Mouse (Mus musculus) layer of hippocampus, postnatal 25 days (tissue): ENCODE measurements at regions not wholly inside any gene's neighbourhood (a gene's known extent, or its start where the extent isn't known, plus 50 kb on each side); places are given as distances from the start of the nearest gene placed in this dataset.

Source experiments
- DNase-seq, 2 experiments: peaks; one replicate each; pipeline ENCODE4 v3.0.0; 2022; ENCODE audit warnings: mixed read lengths in 2 of 2, low spot score in 1 of 2; ENCODE audit errors: extremely low spot score in 1 of 2

DNA sequence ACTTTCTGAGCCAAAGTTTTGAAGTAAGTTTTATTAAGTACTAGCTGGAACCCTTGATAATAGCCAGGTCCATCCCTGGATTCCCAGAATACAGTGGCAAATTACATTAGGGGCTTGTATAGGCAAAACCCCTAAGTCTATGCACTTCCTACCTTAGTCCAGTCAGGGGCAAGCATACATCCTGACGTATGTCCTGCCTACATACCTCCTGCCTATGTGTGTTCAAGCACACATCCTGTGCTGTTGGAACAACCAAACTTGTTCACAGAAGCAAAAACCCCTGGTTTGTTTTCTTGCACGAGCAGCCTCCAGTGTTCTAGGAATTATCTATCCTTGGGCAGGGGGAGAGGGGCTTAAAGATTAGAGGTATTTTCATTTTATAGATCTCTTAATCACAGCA lies 66.4 kb upstream of the Bmp2k start:
- DNase-seq = no peak

DNA sequence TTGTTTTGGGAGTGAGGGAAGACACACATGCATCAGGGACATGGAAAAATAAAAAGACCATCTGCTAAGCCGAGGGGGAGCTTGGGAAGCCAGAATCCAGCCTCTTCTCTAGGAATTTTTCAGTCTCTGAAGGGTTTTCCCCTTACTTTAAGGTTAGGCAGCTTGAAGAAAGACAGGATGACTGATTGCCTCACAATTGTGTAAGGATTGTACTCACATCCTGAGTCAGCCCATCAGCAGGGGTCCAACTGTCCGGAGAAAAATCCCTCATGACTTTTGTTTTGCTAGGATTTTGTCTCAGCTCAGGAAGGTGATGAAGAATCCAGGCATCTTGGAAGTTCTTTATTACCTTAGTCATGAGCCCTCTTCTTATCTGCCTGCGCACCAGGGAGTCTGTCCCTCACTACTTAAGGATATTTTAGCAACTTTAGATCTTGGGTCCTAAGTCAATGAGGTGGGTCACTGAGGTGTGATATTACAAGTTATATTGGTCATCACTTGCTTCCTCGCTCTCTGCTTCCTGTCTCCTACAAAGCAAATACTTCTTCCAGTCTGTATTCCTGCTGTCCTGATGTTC lies 65.8 kb upstream of the Bmp2k start:
- no peak for DNase-seq

- no peak for DNase-seq
Observed at GRCm38 (mm10) chr5:96936239-96936638, 61.2 kb upstream of the Bmp2k start.

- no peak for DNase-seq
Observed at GRCm38 (mm10) chr5:96938718-96939117, 58.8 kb upstream of the Bmp2k start.

DNA sequence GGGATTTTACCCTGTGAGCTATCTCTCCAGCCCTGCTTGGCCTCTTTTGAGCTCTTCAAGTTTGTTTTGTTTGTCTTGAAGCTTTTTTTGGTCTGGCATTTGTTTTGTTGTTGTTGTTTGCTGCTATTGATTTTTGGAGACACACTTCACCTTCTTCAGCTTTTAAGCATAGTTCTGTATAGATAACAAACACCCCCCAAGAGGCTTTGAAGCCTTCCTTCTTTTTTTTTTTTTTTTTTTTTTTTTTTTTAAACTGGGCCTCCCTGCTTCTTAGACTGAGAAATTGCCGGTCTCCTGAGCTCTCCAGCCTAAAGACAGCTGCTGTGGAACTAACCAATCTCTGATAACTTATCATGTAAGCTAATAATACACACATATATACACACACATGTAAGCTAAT lies 58.2 kb upstream of the Bmp2k start:
- DNase-seq = no peak

DNA sequence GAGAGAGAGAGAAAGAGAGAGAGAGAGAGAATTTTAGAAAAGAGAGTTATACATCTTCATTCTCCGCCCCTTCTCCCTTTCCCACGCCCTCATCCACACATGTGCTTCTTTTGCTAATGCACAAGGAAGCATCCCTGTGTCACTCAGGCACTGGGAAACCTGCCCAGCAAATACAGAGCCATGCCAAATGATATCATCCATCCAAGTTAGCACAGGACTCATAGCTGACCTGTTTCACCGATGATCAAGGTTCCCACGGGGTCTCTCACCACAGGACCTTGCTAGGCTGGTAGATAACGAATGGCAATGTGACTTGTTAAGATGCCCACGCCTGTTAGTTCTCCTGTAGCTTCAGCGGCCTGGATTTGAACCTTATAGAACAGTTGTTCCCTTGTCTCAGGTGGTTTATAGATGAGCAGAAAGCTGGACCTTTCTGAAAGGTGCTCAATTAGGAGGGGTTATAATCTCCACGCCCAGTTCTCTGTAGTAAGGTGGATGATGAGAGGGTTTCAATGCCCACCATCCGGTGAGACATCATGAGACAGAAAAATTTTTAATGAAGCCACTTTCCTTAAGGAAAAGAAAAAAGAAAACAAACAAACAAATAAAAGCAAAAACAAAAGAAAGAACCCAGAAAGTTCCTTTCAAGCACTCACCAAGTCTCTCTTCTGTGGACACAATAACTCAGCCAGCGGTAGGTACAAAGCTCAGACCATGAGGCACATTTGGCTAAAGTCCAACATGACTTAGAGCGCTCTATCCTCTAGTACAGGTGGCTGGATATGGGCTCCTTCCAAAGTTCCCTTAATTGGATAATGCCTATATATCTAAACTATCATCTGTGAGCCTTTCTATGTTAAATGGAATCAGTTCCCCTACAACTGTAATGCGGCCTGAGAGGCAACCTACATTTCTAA lies 57.1 kb upstream of the Bmp2k start:
- no peak for DNase-seq

- DNase-seq = no peak
Observed at GRCm38 (mm10) chr5:96941087-96941468, 56.4 kb upstream of the Bmp2k start.

- DNase-seq = no peak
Observed at GRCm38 (mm10) chr5:96941518-96941917, 56.0 kb upstream of the Bmp2k start.
